Mouse (Mus musculus) right cerebral cortex, postnatal 25 days (tissue): ENCODE measurements around the gene Cdkn2aipnl.

Experiments
- DNase-seq: peaks from one replicate; pipeline ENCODE4 v3.0.0; 2022

Gene Cdkn2aipnl

DNA sequence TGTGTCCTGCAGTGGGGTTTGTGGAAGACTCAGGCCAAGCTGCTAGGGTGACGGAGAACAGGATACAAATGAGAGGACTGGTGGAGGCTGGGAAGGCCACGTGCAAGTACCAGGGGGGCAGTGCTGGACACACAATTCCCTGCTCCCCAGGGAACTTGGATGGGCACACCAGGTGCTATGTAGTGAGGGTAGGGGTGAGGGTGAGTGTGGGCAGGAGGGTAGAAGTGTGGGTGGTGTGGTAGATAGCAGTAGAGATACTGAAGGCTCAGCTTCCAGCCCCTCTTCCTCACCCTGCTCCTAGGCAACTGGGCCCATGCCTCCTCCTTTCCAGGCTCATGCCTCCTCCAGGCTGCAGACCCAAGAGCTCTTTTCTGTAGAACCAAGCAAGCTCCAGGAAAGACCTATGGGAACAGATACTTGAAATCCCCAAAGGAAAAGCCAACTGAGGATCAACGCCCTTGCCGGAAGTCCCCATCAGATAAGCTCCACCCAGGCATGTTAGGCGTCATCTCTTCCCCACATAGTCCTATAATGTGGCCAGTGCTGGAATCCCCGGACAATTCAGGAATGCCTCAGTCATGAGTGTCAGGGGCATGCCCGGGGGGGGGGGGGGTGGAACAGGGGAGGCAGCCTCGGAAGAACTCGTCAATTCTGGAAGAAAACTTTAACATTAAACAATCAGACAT is 18.2 kb upstream of the Cdkn2aipnl start:
- DNase-seq, result no peak

DNA sequence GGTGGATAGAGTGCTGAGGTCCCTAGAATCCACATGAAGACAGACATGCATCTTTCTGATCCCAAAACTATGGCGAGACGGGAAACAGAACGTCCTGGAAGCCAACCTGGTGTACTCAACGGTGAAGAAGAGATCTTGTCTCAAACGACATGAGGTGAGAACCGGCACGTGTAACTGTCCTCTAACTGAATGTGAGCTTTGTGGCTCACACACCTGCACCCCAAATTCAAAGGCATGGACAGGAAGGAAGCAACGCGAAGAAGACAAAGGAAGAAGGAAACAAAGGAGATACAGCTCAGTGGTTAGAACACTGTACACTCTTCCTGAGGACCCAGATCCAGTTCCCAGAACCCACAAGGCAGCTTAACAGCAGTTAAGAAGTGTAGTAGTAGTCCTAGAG is 17.5 kb upstream of the Cdkn2aipnl start:
- no peak for DNase-seq

DNA sequence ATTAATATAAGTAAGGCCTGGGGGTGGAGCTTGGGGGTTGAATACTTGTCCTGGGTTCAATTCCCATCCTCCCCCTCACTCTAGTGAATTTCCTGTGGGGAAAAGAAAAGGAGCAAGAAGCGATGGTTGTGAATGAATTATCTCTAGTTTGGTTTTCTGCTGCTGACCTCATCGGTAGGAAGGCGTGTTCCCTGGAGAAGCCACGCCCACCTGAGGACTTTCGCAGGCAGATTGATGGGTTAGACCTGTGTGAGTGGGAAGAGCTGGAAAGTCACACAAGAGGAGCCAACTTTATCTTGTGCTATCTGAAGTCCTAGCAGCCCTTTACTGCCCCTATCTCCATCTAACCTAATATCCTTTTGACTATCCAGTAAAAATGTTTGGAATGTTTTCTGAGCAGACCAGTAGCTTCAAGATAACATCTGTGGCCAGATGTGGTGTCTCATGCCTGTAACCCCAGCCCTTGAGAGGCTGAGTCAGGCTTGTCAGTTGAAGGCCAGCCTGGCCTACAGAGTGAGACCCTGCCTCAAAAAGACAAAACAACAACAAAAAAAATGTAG is 15.5 kb upstream of the Cdkn2aipnl start:
- no peak for DNase-seq

DNA sequence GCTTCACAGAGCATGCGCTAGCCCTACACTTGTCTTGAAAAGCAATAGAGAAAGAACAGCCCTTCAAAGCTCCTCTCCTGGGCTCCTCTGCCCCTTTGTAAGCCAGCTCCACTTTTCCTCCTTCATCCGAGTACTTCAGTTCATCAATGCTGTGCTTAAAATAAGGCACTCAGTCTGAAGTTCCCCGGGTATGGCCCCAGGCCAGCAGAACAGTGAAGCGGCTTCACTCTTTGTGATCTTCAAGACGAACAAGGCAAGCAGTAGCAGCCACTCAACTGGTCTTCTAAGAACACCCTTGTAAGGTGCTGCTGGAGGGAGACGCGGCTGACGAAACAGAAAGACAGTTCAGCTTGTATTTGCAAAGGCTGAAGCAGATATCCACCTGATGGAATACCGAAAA is 11.3 kb upstream of the Cdkn2aipnl start:
- no peak for DNase-seq

DNA sequence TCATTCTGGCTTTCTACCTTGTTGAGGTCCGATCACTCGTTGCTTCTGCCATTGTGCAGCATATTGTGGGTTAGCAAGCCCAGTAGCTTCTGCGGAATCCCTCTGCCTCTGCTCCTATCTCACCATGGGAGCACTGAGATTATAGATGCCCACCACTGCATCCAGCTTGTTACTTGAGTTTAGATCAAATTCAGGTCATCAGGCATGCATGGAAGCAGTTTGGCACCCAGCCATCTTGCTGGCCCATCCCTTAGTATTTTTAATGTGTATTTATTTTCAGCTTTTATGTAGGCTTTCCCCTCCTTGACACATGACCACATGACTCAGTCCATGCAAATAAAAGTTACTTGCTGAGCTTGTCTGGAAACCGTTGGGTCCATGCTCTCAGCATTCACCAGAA is 9.7 kb upstream of the Cdkn2aipnl start:
- no peak for DNase-seq

DNA sequence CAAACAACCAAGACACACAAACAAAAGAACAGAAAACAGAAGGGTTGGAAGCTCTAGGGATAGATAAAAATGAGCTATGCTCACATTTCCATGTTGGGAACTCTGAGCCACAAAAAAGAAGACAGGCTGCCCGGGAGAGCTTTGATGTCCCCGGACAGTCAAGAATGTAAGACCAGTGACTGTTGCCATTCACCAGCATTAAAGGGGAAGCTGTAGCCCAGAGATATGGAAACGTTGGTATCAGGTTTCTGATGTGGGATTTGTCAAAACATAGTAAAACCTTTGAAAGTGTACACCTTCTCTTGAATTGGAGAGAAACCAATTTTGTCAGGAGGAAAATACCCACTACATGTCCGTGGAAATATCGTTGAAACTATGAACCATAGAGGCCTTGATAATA is 8.0 kb upstream of the Cdkn2aipnl start:
- no peak for DNase-seq

DNA sequence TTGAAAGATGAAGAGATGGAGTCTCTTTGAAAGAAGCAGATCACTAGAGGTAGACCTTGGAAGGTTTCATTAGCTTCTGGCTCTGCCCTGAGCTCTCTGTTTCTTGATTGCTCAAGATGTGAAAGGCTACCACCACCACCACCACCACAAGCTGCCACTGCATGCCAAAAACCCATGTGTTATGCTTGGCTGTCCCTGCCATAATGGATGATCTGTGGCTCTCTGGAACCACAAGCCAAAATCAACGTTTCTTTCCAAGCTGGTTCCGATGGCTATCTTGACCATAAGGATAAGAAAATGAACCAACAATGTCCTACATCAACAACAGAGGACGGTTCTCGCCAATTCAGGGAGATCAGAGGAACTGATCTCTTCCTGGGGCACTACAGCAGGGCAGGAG is 7.4 kb upstream of the Cdkn2aipnl start:
- no peak for DNase-seq

DNA sequence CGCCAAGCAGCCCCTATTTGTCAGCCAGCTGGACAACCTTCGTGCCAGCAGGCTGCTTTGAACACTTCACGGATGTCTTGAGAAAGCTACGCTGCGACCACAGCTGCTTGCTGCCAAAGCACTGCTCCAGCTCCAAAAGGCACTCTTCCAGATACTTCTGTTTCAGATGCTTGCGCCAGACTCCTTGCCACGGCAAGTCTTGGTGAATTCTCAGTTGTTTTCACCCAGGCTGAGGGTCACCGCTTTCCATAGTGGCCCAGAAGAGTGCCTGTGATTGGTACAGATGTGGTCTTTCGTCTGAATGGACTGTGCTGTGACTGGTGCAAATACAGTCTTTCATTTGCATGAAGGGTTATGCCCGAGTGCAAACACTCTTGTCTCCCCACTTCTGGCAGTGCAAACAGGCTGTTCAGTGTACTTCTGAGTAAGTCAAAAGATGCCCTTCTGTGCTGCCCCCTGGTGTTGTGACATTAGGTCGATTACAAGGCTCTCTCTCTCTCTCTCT is 6.4 kb upstream of the Cdkn2aipnl start:
- DNase-seq, result no peak

DNA sequence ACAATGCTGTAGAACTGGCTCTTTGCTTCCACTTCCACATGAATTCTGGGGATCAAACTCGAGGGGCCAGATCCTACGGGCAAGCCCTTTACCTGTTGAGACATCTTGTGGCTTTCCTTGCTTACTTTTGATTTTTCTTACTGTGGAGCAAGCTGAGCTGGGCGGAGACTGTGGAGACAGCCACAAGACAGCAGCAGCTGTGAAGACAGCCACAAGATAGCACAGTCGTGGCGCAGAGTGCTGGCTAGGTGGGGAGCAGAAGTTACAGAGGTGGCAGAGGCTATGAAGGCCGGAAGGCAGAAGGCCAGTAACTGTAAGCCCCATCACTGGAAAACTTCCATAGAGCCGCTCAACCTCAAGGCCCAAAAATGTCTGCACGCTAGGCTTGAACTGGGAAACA is 5.7 kb upstream of the Cdkn2aipnl start:
- no peak for DNase-seq

DNA sequence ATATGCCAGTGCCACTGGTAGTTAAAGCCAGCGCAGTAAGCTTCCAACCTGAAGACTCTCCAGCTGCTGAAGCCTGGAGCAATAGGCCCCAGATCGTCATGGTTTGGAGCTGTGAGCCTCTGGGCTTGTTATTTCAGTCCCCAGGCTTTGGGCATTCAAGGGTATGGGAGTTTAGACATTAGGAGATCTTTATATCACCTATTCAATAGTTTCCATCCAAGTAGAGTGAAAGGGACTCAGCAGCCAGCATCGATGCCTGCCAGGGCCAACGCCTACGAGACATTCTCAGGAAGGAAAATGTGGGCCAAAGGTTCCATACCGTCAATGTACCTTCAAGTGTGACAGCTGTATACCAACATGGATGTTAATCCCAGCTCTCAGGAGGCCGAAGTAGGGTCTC is 5.2 kb upstream of the Cdkn2aipnl start:
- no peak for DNase-seq

DNA sequence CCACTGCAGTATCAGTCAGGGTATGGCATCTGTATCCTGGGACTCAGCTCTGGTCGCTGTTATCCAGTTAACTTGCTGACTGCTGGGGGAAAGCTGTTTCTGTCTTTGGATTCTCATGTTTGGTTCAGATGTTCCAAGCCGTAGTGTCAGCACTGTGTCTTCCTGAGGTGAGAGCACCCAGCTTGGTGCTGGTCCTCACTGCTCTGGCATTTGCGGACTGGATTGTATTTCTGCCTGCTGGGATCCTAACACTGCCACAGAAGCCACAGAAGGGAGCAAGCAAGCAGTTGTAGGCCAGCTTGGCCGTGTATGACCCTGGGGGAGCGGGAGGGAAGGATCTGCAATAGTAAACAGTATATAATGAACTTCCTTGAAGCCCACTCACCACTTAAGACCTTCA is 810 bp upstream of the Cdkn2aipnl start:
- no peak for DNase-seq

DNA sequence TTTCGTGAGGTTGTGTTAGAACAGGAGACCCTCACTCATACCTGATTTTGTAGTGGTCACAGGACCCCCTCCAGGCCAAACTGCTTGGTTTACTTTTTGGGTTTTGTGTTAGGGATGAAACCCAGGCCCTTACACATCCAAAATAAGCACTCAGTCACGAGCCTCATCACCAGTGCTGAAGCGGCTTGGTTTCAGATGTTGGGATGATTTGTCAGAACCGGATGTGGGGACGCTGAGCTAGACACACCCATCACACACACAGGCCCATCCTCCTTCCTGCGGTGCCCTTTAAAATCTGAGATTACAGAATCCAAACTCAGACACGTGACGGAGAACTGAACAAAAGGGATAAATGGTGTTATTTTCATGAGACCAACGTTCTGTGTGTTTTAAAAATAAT is 1.4 kb downstream of the Cdkn2aipnl start:
- no peak for DNase-seq

DNA sequence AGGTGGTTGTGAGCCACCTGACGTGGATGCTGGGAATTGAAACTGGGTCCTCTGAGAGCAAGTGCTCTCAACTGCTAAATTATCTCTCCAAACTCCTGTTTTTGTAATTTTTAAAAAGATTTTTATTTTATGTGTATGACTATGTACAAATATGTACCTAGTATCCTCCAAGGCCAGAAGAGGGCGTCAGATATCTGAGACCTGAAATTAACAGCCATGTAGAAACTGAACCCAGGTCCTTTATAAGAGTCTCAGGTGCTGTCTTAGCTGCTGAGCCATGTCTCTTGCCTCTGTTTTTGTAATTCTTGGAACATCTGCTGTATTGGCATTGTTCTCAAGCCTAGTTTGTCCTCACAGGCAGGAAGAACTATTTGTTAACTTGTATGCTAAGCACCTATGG is 2.0 kb downstream of the Cdkn2aipnl start:
- DNase-seq, result no peak

DNA sequence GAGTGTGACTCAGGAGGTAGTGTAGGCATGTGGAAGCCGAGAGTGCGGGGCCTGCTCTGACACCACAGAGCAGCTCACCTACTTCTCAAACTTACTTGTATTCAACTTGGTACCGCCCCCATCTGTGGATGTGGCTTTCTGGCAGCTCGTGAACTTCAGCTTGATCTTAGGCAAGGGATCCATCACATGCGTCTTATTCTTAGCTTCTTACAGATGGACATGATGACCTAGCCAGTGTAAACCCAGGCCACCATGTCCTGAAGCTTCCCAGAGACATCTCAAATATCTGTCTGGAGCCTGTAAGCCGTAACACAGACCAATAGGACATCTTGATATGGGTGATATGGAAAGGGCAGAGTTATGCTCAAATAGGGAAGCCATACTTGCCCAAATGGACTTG is 4.2 kb downstream of the Cdkn2aipnl start:
- no peak for DNase-seq

DNA sequence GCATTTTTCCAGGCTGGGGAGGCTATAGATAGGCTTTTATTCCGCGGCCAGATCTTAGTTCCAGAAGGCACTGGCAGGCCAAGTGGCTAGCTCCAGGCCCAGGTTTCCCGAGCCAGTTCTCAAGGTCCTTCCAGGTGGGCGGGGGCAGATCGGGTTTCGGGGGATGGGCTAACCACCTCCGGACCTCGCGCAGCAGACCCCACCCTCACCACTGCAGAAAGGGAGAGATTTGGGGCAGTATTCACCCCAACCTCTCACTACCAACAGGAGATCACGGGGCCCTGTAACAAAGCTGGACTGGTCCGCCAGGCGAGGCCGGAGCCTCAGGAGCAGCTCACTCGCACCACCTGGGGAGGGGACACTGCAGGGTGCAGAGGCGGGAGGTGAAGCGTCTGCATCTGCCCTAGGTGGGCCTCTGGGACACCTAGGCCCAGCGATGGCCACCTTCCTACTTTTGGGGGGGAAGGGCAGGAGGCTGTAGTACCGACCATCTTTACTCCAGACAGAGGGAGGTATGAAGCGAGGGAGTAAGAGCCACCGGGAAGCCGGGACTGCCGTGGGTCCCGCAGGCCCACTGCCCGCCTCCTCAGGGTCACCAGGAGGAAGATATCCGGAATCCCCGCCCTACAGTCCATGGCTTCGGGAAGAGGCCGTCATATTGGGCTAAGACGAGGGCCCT is 32.3 kb downstream of the Cdkn2aipnl start:
- peak; percentile 35 for DNase-seq

DNA sequence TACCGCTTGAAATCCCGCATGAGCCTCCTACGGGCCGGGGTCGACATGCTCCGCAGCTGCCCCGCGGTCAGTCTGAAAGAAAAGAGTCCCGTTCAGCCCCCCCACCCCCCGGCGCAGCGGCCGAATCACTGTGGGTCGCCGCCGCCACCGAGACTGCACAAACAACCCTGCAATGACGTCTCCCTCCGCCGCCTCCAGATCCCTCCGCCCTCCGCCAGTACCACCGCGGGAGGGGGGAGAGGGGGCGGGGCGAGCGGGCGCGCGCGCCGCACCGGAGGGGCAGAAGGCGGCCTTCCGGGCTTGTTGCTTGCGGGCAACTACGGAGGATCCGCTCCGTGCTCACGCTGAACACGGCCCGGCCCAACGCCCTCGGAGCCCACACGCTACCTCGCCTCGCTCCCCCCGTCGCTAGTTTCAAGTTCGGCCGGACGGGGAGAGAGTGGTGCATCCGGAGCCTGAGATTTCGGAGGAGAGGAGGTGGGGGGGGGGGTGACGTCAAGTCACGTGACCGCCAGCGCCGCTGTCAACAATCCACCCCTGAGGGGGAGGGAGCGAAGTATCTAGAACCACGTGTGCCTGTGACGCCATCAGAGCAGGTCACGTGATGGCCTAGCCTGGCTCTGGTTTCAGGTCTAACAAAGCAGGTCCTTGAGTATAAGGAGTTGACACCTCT is 33.0 kb downstream of the Cdkn2aipnl start, which contains the start of gene Ube2b:
Gene Ube2b (minus strand): TSS at position 473 of the 673 bp plus-strand sequence.
- peak; percentile 92 for DNase-seq

DNA sequence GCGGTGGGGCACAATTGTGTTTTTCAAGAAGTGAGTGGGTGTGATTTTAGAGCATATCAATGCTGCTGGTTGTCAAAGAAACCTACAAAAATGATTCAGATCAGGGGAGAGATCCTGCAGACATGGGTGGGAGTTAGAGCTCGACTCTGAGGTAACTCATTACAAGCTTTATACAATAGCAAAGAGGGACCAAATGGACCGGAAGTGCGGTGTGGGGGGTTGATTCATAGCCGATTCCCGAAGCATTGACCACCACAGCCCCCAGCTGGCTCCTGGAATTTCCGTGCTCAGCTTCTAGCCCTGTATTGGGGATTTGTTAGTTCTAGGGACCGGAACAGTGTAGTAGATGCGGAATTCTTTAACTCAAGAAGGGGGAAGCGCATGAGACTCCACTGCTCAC is 33.9 kb downstream of the Cdkn2aipnl start:
- DNase-seq, result no peak

DNA sequence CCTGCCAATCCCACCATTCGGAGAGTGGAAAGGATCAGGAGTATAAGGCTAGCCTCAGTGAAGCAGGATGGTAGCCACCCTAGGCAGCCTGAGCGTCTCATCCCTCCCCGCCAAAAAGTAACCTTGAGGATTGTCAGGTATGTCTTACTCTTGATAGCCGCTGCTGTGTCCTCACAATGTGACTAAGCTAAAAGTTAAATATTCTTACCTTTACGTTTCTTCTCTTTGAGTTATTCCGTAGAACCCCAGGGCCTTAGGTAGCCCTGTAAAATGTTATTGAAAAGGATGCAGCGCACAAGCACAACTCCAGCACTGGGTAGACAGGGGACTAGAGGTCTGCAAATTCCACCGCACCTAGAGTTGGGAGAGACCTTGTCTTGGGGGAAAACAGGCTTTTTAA is 34.4 kb downstream of the Cdkn2aipnl start:
- no peak for DNase-seq

DNA sequence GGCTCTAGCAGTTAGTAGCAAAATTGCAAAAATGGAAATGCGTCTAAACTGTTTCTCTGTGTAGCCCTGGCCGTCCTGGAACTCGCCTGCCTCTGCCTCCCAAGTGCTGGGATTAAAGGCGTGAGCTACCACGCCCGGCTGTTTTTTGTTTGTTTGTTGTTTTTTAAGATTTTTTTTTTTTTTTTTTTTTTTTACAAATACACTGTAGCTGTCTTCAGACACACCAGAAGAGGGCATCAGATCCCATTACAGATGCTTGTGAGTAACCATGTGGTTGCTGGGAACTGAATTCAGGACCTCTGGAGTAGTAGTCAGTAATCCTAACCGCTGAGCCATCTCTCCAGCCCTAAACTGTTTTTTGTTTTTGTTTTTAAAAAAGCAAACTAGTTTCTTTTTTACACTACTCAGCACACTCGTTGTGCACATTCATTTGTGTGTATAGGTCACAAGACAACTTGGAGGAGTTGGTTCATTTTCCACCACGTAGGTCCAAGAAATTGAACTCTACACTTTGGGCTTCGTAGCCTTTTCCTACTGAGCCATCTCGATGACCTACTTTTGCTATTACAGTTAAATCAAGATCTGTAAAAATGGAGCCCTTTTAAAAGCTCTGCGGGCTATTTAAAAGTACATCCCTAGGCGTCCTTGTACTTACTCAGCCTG is 35.5 kb downstream of the Cdkn2aipnl start:
- no peak for DNase-seq

DNA sequence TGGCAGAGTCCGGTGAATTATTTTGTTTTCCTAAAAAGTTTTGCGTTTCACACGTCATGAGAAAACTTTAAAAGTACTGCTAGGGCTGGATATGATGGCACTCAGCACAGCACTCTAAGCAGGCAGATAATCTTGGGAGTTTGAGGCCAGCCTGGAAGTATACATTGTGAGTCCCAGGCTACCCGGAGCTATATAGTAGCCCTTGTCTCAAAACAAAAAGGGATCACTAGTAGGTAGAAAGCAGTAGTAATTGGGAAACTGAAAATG is 36.0 kb downstream of the Cdkn2aipnl start:
- no peak for DNase-seq

DNA sequence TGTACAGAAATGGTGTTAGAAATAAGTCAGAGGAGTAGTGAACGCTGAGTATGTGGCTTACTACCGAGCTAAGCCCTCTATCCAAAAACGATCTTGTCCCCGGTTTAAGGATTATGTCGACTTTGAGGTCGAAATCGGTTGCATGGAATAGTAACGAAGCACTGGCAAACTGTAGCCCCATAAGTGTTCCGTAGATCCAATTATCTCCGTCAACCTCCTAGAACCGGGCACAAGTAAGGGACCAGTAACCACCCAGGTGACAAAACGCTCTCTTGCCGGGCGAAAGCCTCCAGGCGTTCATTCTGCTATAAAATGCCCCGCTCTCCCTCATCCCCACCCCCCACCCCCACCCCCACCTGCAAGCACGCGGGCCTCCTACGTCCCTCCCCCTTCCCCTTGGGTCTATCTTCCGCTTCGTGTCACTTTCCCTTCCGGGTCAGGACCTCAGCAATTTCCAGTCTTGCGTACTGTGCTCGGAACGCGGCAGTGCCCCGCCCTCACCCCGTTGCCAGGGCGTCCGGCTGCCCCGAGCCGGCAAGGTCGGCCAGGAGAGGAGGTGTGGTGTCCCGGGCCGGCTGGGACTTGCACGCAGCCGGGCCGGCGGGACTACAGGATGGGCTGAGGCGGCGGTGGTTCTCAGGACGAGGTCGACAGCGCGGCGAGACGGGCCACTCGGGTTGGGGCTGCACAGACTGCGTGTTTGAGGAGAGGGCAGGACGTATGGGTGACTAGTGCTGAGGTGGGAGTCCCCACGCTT is 36.5 kb downstream of the Cdkn2aipnl start, which contains the start of gene Cdkl3:
Gene Cdkl3 (plus strand): TSS at position 450 of the 757 bp plus-strand sequence.
- DNase-seq, result peak; percentile 87

DNA sequence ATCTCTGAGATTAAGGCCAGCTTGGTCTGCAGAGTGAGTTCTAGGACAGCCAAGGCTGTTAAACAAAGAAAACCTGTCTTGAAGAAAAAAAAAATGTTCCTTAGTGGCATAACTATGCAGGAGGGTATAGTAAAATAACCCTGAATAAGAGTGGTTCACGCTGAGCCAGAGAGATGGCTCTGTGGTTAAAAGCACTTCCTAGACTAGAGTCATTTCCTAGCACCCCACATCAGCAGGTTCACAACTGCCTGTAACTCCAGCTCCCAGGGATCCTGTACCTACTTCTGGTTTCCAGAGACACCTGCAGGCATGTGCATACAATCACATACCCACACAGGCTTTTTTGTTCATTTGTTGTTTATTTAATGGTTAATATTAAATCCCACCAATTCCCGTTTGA is 38.1 kb downstream of the Cdkn2aipnl start:
- DNase-seq, result no peak

DNA sequence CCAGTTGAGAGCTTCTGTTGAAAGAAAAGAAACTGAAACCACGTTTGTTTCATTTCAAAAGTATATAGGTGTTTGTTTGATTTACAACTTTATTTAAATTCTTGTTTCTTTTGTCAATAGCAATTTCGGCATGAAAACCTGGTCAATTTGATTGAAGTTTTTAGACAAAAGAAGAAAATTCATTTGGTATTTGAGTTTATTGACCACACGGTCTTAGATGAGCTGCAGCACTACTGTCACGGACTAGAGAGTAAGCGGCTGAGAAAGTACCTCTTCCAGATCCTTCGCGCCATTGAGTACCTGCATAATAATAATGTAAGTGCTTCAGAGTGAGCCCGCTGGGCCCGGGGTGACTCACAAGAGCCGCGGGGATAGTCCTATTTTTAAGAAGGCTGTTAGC is 43.5 kb downstream of the Cdkn2aipnl start:
- DNase-seq, result no peak
